Mouse (Mus musculus) bone marrow macrophage, adult 2 months (primary cell): Measurements from ENCODE around the gene Trmt2a.

Experiments used
- CTCF ChIP-seq: IDR thresholded peaks from 2 replicates; pipeline ENCODE4 v1.5.1; 2012; ENCODE audit warnings: low read depth, mild to moderate bottlenecking, low read length, moderate library complexity
- POLR2A ChIP-seq: IDR thresholded peaks from 2 replicates; pipeline ENCODE4 v1.6.1; 2012; ENCODE audit warnings: mild to moderate bottlenecking, low read depth, low read length, borderline replicate concordance

DNA sequence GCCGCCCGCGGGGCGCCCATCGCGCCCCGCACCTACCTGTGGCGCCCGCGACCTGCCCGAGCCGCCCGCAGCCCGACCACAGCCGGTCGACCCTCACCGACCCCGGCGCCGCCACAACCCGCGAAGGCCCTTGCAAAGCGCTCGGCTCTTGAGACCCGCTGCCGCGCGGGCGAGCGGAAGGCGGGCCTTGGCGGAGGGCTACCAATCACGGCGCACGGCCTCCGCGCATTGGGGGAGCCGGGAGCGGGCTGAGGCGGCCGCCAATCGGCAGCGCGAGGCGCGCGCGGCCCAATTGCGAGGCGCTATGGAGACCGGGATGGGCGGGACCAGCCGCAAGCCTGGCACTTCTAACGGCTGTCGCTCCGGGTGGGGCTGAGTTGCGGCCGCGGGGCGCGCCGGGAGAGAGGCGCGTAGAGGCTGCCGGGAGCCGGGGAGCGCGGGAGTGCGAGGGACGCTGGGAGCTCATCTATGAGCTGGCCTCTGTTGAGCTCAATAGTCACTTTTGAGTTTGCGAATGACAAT lies 40.6 kb downstream of the Trmt2a start, which contains the start of gene Dgcr8:
- TF ChIP-seq POLR2A (no peak), CTCF (no peak)
